Mouse (Mus musculus) fat pad, adult 2 months (tissue): ENCODE measurements around the gene Mob2.

Source experiments
- DNase-seq: peaks from one replicate; pipeline ENCODE4 v3.0.0-alpha.2; 2011; ENCODE audit warnings: low read depth, low spot score; ENCODE audit errors: extremely low read depth

Gene Mob2

DNA sequence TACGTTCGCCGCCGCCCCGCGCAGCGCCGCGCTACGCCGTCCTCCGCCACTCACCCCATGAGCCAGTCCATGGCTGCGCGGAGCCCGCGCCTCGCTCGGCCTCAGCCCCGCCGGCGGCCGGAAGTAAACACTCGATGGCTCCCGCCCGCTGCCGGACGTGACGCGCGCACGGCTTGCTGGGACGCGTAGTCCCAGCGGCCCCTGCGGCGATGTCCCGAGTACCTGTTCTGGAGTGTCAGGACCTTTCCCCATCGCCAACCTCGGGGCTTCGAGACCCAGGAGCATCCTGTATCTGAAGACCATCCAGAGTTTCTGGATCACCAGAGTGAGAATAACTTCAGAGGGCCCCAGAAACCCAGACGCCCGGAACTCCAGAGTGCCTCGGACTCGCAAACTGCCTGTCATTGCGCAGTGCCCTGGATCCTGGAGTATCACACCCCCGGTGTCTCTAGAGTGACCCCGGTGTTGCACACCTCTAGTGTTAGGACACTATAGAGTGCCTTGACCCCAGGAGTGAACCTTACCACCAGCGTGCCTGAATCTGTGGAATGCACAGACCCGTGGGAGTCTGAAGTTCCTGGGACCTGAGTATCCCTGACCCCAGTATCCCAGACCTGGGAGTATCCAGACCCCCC lies at the start of gene Mob2:
Gene Mob2, minus strand, starts transcription at position 135 of the 635 bp plus-strand sequence.
- no peak for DNase-seq

DNA sequence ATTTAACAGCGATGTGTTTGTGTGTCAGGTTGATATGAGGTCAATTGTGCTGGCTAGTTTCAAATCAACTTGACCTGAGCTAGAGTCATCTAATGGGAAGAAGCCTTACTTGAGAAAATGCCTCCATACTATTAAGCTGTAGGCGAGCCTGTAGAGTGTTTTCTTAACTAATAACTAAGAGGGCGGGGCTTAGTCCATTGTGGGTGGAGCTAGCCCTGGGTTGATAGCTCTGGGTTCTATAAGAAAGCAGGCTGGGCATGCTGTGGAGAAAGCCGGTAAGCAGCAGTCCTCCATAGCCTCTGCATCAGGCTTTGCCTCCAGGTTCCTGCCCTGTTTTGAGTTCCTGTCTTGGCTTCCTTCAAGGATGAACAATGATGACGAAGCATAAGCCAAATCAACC lies 43.9 kb upstream of the Mob2 start:
- no peak for DNase-seq

DNA sequence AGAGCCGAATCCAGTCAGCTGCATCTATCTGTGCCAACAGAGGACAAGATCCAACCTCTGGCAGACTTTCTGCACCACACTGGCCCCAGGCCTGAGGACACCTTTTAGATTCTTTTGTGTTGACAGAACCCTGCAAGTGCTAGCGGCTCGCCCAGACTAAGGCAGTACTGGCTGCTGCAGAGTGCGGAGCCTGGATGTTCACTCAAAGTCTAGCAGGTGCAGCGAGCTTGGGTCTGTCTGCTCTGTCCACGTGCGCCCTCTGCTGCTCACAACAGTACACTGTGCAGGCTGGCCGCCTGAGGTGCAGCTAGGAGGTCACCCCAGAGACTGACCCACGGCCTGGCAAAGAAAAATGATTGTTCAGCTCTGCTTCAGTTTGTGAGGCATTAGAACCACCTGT lies 36.9 kb upstream of the Mob2 start:
- no peak for DNase-seq

DNA sequence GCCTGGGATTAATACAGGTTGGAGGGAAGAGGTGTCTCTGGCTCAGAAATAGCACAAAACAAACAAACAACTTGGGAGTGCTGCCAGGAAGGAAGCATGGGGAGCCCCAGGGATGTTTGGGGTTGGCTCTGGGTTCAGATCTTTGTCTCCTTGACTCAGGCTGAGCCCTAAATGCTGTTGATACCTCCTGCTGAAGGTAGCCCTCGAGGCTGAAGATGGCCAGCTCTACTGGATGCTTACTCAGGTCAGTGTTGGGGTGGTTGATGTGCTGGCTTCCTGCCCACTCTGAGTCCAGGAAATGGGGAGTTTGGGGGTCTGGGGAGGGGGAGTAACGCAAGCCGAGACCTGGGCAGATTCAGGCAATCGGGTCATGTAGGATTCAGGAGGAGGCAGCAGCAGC lies 35.8 kb upstream of the Mob2 start:
- DNase-seq, result no peak

DNA sequence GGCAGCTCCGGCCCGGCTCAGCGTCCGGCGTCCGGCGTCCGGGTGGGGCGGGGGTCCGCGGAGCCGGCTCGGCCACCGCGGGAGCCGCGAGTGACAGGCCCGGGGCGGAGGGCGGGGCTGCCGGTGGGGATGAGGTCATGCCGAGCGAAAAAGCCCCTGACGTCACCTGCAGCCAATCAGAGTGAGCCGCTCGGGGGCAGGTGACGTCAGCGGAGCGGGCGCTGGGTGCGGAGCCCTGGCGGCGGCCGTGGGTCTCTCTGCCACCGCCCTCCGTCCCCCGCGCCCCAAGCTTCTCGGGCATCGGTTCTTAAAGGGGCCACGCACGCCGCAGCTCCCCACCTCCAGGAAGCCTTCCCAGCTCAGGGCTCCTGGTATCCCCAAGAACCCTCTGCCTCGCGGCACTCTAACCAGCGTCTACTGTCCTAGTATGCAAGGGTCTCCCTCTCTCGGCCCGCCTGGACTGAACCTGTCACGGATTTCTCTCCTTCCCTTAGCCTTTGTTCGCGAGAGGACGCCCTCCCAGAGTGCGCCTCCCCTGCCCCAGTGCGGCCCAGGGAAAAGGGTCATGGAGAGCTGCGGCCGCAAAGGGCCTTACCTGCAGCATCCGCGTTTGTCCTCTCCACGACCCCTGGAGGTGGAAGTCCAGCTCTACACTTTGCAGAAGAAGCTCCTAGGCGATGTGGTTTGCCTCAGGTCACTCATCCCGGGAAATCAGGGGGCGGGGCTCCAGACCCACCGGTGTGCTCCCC lies 34.5 kb upstream of the Mob2 start, which contains the start of gene Dusp8:
Gene Dusp8, minus strand, starts transcription at position 661 of the 749 bp plus-strand sequence.
- no peak for DNase-seq

DNA sequence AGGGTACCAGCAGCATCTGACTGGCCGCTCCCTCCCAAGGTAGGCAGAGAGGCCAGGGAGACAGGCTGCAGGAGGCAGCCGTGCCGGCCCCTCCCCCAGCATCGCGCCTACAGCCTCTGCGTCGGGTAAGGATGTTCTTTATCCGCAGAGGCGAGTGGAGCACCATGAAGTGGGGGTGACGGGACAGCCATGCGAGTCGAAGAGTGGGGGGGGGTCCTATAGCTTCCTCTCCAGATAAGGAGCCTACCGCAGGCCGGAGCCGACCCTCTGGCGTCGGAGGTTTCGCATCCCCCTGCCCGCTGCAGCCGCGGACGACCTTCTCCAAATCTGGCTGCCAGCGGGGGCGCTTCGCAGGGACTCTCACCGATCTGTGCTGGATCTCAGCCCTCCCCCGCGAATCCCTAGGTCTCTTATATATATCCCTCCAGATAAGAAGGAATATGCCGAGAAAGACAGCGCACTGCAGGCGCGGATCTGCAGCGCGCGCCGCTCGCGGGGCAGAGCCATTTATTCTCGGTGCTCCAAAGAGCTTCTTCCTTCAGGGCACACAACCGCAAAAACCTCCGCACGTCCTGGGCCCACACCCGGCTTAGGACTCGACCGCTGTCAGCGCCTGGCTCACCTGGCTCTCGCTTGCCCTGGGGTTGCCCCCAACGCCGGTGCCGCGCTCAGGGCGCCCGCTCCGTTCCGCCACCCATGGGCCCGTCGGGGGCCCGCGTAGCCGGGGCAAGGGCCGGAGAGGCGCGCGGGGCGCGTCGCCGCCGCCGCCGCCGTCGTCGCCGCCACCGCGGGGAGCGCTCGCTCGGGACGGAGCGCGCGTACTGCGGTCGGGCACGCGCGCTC lies 33.7 kb upstream of the Mob2 start:
- DNase-seq, result no peak

DNA sequence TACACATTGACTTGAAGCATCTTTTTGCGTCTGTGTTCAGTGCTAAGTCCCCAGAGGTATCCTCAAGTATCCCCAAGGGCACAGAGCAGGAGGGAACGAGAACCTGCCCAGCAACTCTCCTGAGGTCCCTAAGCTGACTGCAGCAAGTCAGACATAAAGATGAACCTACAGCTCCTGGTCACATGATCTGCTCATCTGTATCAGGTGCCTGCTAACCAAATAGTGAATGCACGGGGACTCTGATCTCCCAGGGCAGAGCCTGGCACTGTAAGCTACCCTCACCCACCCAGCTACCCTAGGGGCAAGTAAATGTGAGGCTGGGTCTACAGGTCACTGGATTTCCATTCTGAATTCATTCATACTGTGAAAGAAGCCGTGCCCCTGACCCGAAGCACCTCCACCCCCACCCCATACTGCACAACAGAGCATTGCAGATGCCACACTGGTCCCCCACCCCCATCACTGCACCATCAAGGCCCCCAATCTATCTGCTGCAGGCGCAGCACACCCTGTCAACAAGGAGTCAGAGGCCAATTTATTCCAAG lies 32.9 kb upstream of the Mob2 start:
- no peak for DNase-seq

DNA sequence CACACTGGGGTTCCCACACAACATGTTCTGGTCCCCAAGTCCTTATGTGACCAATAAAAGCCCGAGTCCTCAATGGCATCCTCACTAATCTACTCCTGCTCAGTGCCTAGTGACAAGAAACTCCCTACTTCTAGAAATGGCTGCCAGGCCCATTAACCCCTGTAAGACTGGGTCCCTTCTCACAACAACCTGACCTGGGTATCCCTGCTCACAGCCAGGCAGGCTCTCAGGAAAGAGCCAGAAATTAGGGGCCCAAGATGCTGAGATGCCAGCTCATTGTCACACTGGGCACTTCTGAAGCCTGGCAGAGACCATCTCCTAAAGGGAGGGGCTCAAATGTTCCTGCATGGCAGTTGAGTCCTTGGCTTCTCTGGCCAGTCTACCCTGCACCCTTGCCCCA lies 32.1 kb upstream of the Mob2 start:
- DNase-seq, result no peak

DNA sequence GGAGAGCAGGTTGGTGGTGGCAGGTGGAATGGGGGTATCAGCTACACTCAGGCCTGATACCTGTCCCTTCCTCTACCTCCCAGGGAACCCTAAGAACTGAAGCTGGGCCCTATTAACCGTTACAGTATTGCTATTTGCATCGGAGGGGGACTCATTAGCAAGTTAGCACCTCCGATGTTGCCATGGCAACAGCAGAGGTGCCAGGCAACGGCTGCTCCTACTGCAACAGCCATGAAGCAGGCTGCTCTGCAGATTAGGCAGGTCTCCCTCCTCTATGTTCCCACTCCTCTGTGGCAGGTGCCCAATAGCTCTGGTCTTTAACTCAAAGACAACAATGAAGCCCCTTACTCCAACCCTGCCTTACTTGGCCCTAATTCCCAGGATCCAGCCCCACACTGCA lies 31.0 kb upstream of the Mob2 start:
- DNase-seq, result no peak

DNA sequence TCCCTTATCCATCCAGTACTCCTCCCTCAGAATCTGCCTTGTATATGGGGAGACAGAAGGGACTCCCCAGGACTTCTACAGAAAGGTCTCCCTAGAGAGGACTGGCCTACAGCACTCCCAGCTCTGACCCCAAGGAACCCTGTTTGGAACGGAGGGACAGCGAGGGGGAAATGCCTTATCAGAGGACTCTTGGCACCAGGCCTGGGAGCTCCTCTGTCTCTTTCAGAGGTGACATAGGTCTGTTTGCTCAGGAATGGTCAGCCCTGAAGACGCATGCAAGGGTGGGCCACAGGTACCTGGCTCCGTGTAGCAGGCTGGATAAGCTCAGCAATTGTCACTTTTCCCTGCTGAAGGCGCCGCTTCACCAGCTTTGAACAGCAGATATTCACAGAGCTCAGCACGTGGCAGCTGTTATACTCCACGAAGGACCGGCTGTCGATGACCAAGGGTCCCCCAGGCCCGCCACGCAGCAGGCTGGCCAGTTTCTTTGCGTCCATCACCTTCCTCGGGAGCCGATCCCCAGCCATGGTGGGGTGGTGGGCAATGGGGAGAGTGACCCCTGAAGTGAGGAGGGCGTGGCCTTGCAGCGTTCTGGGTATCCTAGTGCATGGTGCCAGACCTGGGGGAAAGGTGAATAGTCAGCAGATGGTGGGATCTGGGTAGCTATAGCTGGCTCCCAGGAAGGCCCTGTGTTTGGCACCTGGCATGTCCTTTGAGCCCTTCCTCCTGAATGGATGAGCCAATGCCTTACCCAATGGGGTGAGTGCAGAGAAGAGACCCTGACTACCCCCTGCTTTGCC lies 29.0 kb upstream of the Mob2 start:
- DNase-seq, result no peak

DNA sequence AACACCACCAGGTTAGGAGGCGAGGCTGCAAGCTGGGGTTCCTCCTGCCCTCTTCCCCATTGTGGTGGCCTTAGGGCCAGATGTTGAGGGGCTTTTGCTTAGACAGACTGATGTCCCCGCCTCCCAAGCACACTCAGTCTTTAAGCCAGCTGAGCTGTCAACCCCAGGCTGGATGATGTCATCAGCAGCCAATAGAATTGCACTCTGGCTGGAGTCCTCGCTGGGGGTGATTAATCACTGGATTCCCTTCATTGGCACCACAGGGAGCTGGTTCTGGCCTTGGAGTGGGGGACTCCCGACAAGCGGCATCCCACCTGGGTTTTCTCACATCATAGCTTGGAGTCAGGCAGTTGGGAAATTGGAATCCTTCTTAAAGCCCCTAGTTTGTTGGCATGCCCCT lies 28.0 kb upstream of the Mob2 start:
- DNase-seq, result no peak

DNA sequence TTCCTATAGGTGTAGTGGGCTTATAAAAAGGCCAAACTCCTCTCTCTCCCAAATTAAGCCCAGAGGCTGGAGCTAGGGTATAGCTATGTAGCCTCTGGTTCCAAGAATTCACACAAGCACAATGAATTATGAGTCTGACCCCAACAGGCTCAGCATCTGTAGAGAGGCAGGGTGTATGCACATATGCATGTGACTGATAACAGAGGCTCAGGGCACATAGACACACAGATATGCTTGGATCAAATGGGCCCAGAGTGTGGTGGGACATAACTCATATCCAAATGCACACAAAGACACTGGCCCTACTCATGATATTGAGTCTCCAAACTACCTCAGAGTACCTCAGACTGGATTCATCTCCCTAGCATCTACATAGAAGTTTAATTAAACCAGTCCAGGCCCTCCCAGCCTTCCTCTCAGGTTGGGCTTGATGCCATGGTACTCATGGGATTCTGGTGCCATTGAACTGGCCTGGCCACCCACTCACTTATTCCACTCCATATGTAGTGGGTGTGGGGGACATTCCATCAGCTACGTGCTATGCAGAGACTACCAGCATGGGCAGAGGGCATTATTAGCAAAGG lies 26.3 kb upstream of the Mob2 start:
- DNase-seq, result no peak

DNA sequence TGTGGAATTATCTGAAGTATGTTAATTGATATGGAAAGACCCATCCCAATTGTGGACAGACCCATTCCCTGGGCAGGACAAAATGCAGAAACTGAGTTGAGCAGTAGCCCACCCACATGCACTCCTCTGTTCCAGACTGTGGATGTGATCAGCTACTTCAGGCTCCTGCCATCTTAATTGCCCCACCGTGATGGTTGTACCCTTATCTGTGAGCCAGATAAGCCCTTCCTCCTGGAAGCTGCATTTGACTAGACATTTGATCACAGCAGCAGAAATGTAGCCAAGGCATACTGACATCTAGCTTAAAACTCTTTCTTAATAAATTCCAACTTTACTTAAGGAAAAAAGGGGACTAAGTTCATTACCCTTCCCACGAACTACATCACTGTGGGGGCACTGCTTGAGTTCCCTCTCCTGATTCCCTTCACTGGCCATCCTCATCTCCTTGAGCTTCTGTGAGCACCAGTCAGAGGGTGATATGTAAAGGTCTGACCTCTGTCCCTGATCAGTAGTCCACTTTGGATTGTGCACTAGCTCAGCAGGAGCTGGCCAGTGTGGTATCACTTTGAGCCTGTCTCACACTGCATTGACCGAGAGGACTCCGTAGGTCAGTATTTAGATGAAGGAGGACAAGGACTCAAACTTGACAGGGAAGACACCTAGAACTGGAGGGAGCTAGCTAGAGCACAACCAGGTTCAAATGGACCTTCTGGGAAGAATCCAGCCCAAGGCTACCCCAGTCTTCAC lies 25.5 kb upstream of the Mob2 start:
- no peak for DNase-seq

DNA sequence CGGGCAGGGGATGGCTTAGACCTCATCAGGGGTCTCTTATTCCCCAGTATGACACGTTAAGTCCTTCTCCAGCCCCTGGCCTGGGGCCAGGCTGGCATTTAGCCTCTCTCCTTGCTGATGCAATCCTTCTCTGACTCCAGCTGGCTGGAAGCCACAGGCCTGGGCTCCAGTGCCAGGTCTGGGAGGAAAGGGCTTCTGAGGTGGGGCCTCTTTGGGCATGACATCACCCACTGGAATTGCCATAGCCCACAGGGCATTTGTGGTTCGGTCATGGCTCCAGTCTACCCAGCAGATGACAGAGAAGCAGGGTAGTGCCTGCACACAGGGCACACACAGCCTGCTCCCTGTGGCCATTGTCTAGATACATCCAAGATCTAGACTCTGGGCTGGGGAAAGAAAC lies 24.0 kb upstream of the Mob2 start:
- no peak for DNase-seq

DNA sequence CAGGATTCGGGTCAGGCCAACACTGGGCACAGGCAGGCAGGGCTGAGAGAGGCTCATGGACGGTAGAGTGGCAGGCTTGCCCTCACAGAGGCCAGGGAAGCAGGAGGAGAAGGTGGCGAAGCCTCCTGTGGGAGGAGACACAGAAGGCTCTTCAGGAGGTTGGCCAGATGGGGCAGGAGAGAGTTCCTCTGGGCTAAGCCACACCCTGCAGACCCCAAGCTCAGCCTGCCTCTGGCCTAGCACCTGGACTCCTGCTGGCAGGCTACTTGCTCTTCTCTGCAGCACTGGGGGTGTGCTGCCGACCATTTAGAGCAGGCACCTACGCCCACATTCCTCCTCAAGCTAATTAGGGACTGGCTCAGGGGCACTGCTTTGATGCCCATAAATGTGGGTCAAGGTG lies 23.5 kb upstream of the Mob2 start:
- DNase-seq, result no peak

DNA sequence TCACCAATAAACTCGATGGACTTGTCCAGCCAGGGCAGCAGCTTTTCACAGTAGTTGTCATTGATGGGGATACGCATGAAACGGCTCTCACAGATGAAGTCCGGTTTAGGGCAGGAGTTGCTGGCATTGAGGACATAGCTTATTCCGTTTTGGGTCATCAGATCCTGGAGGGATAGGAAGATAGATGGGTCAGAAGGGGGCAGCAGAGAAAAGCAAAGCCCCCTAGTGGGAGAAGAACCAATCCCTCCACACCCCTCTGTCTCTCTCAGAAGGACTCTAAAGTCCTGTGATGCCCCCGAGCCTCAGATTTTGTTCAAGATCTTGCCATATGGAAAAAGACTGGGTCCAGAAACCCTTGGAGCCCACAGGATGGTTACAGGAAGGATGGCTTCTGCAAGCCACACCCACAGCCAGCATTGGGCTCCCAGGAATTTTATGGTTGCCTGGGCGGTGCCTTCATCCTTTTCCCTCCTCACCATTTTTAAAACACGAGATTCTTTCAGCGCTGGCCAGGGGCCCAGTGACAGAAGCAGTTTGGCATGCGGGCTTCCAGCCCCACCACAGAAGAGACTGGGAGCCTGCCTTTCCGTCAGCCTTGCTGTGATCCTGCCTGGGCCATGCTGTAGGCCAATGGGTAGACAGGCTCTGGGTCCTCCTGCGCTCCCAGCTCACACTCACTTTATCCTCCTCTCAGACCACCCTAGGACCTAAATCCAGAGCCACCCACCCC lies 22.9 kb upstream of the Mob2 start:
- DNase-seq, result no peak

DNA sequence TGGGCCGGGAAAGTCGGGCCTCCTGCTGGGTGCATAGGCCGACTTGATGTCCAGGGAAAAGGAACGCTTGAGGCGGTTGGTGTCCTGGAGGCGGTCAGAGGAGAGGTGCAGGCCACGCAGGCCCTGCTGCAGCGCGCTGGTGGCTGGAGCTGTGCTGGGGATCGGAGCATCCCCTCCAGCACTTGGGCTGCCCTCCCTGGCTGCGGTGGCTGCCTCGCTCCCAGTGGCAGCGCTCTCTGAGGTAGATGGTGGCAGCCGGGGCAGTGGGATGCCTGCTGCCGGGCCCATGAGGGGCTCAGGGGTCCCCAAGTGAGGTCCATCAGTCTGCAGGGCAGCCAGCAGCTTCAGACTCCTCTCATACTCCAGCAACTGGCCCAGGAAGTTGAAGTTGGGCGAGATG lies 21.7 kb upstream of the Mob2 start:
- DNase-seq, result no peak

DNA sequence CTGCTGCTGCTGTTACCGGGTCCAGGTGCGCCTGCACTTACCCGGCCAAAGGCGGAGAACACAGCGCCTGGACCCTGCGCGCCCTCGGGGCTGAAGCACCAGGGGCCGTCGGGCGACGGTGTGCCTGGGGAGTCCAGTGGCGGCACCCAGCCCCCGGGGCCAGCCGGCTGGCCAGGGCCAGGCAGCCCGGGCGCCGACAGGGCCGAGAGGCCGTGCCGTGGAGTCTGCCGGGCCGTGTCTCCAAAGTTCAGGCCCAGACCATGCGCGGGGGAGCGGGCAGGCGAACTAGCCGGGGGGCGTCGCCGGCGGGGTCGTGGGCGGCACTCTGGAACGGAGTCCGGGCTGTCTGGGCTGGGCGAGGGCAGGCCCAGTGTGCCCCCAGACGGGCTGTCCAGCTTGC lies 21.3 kb upstream of the Mob2 start:
- DNase-seq, result no peak

DNA sequence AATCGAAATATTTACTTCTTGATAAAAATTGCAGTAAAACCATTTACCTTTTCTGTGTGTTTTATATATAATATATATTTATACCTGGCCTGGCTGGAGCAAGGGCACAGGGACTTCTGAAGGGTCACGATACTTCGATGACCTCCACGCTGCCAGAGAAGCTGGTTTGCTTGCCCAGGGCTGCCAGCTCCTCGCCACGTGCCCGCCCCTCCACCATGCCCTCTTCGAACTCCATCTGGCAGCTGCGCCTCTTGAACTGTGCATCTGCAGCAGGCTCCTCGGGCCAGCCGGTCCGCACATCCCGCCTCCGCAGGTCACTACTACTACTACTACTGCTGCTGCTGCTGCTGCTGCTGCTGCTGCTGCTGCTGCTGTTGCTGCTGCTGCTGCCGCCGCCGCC lies 20.9 kb upstream of the Mob2 start:
- no peak for DNase-seq
